Mouse (Mus musculus) lung, postnatal 25 days (tissue): ENCODE results near the gene Nup210.

Experiments used
- DNase-seq: peaks from one replicate; pipeline ENCODE4 v3.0.0; 2022; ENCODE audit warnings: low spot score

Nup210 gene

GRCm38 (mm10) chr6:91116244-91117145 is at the start of gene Nup210:
Nup210 (minus strand) TSS chr6:91116829.
- peak; percentile 94 for DNase-seq

- peak; percentile 67 for DNase-seq
These were observed 48.6 kb upstream of the Nup210 start for GRCm38 (mm10) chr6:91165210-91165609.

GRCm38 (mm10) chr6:91164584-91164983 is 48.0 kb upstream of the Nup210 start:
- DNase-seq: no peak

GRCm38 (mm10) chr6:91163195-91163911 is 46.7 kb upstream of the Nup210 start:
- DNase-seq: no peak

- DNase-seq: no peak
These were observed 45.7 kb upstream of the Nup210 start for GRCm38 (mm10) chr6:91162314-91162713.

GRCm38 (mm10) chr6:91161506-91162235 is 45.0 kb upstream of the Nup210 start:
- DNase-seq: no peak

GRCm38 (mm10) chr6:91160976-91161375 is 44.3 kb upstream of the Nup210 start:
- DNase-seq: no peak

GRCm38 (mm10) chr6:91160399-91160798 is 43.8 kb upstream of the Nup210 start:
- DNase-seq: peak; percentile 19

- no peak for DNase-seq
These were observed 42.4 kb upstream of the Nup210 start for GRCm38 (mm10) chr6:91159047-91159446.

- DNase-seq: no peak
These were observed 40.6 kb upstream of the Nup210 start for GRCm38 (mm10) chr6:91157237-91157570.

GRCm38 (mm10) chr6:91156554-91157236 is 40.1 kb upstream of the Nup210 start, which contains the start of gene Hdac11:
Hdac11 (plus strand) TSS chr6:91156665.
- peak; percentile 92 for DNase-seq

GRCm38 (mm10) chr6:91156062-91156461 is 39.4 kb upstream of the Nup210 start:
- no peak for DNase-seq

GRCm38 (mm10) chr6:91155286-91155685 is 38.7 kb upstream of the Nup210 start:
- DNase-seq: no peak

- no peak for DNase-seq
These were observed 38.1 kb upstream of the Nup210 start for GRCm38 (mm10) chr6:91154685-91155084.

GRCm38 (mm10) chr6:91153549-91154064 is 37.0 kb upstream of the Nup210 start:
- no peak for DNase-seq

GRCm38 (mm10) chr6:91152892-91153548 is 36.4 kb upstream of the Nup210 start:
- DNase-seq: no peak

- DNase-seq: no peak
These were observed 30.6 kb upstream of the Nup210 start for GRCm38 (mm10) chr6:91147152-91147770.

GRCm38 (mm10) chr6:91146443-91147151 is 30.0 kb upstream of the Nup210 start:
- DNase-seq: no peak

GRCm38 (mm10) chr6:91145572-91145971 is 28.9 kb upstream of the Nup210 start:
- DNase-seq: no peak

GRCm38 (mm10) chr6:91145056-91145455 is 28.4 kb upstream of the Nup210 start:
- DNase-seq: no peak
